Mouse (Mus musculus) urinary bladder, adult 2 months (tissue): ENCODE measurements around the gene Ipo5. TPM values are rescaled to one million over a fixed set of nuclear protein-coding genes. Genes with fewer than 3 reads are reported as not detected.
A peak's percentile ranks its signal among the peaks of the same experiment; 100 is the strongest.

Source experiments
- DNase-seq: peaks from one replicate; pipeline ENCODE4 v3.0.0; 2022; ENCODE audit warnings: low spot score
- polyA plus RNA-seq: library from polyadenylated mRNA; depleted of rRNA; stranded (reverse); fragments of >200 nt; gene quantifications from 2 replicates; pipeline ENCODE4 v1.2.3, GENCODE M21; 2012; rRNA removed

Gene Ipo5
- polyA plus RNA-seq: 63.4 and 81.9 TPM in 2 replicates

DNA sequence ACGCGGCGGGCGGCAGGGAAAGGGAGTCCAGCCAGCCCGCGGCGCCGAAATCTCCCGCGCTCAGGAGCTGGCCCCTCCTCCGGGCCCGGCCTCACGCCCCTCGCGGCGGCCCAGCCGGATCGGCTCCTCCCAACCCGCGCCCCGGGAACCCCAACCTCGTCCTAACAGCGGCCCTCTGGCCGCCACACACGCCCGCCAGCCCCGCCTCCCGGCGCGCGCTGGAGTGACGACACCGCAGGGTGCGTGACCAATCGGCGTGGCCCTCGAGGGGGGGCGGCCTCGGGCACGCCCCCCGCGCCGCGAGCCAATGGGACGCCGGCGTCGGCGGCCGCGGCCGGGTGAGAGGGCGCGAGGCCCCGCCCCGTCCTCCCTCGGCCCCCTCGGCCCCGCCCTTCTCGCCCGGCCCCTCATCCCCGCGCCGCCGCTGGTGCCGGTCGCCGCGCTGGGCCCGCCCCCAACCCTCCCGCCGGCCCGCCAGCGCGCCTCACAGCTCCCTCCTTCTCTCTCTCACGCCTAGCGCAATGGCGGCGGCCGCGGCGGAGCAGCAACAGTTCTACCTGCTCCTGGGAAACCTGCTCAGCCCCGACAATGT lies at the start of gene Ipo5:
TSS of gene Ipo5 (plus strand) at position 492 of the 592 bp plus-strand sequence.
- DNase-seq: peak; percentile 94

DNA sequence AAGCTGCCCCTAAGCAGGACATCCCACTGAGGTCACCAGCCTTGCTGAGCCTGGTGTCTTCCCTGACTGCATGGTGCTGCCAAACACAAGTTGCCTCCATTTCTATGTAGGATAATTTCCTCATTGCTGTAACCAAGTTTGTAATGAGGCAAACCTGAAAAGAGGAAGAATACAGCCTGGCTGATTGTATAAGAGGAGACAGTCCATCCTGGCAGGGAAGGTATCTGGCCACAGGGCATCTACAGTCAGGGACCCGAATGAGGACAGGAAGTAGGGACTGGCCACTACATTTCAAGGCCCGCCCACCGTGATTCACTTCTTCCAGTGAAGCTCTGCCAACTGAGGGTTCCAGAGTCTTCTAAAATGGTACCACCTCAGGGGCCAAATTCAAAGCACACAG lies 47.8 kb upstream of the Ipo5 start:
- no peak for DNase-seq

DNA sequence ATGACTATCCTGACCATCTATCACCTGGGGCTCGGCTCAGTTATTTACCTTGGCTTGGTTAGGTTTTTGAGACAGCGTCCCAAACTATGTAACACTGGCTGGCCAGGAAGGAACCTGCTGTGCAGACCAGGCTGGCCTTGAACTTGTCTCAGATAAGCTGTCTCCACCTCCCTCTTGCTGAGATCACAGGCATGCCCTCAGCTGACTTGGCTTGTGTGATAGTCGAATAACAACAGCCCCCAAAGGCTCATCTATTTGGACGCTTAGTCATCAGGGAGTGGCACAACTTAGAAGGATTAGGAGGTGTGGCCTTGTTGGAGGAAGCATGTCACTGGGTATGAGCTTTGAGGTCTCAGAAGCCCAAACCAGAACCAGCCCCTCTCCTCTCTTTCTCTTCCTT lies 46.1 kb upstream of the Ipo5 start:
- DNase-seq: no peak

DNA sequence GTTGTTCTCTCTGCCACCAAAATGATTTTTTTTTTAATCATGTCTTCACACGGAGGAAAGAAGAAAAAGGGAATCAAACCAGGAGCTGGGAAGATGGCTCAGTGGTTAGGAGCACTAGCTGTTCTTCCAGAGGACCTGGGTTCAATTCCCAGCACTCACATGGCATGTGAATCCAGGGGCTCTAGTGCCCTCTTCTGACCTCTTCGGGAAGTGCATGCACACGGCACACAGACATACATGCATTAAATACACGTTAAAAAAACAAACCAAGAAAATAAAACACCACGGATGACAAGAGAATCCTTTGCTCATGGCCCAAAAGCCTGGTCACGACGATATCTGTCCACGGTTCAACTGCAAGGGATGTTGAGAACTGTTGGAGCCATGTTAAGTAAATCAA lies 44.5 kb upstream of the Ipo5 start:
- no peak for DNase-seq

DNA sequence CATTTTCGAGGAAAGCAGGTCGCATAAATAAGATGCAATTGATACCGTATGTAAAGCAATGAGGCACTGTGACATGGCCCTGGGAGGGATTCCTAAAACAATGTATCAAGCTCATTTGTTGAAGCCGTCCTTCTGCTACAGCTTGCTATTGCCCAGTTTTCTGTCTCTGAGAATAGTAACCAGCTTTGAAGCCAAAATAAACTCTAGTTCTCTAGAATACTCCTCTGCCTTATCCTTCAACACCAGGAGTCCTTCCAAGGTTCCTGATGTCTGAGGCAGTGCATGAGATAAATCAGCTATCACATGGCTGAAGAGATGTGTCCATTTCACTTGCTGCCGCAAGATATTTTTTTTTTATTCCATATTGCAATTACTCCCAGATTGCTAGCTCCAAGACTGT lies 43.9 kb upstream of the Ipo5 start:
- DNase-seq: no peak

DNA sequence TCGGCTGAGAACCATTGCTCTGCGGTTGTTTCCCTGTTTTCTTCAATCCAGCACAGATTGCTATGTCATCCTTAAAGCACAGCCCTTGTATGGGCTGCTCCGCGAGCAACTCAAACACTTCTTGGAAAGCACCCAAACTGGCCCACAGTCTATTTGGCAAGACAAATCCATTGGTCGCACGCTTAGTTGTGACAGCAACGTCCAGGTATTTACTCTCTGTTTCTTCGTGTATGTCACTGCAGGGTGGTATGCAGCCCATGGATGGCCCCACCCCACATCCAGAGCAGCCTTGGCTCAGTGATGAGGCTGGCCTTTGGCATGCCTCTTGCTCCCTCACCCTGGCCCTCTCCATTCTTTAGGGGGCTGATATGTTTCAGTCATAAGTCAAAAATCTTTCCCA lies 42.5 kb upstream of the Ipo5 start:
- no peak for DNase-seq

DNA sequence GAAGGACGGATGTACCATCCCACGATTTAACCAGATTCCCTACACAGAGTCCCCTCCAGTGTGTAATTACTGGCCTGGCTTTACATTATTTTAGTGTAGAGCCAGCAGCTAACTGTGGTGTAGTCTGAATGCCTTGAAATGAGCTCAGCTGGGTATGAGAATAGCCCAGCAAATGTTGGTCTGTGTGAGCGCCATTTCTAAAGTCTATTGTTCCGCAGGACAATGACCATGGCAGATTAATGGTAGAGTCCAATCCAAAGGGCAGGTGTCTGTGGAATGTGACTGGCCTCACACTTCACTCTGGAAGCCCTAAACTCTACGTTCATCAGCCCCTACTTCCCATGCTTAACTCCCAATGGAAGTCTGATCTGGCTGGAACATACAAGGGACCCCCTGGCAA lies 40.3 kb upstream of the Ipo5 start:
- DNase-seq: no peak

DNA sequence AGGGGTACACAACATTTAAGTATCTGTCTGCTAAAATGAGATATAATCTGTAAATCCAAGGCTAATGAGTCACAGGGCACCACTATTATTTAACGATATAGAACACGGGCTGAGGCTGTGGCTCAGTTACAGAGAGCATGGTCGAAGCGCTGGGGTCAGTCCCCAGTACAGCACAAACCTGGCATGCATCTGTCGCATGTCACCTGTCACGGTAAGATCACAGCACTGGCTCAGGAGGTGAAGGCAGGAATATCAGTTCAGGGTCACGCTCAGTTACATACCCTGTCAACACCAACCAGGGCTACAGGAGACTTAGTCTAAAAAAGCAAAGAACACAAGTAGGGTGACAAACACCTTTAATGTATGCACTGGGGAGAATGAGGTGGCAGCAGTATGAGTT lies 36.6 kb upstream of the Ipo5 start:
- DNase-seq: no peak

DNA sequence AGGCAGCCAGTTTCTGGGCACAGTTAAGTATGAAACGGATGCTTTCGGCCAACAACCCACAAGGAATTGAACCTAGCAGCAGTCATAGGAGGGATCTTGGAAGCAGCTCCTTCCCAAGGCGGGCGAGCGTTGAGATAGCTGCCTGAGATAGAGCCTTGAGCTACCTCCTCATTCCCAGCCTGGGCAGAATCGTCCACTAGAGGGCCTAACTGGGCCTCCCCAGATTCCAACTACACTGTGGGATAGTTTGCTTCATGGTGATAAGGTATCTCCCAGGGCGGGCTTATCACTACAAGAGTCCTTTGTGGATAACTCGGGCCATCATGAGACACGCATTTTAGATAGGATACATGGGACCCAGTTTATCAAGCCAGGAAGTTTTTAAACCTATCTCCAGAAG lies 35.9 kb upstream of the Ipo5 start:
- DNase-seq: no peak

DNA sequence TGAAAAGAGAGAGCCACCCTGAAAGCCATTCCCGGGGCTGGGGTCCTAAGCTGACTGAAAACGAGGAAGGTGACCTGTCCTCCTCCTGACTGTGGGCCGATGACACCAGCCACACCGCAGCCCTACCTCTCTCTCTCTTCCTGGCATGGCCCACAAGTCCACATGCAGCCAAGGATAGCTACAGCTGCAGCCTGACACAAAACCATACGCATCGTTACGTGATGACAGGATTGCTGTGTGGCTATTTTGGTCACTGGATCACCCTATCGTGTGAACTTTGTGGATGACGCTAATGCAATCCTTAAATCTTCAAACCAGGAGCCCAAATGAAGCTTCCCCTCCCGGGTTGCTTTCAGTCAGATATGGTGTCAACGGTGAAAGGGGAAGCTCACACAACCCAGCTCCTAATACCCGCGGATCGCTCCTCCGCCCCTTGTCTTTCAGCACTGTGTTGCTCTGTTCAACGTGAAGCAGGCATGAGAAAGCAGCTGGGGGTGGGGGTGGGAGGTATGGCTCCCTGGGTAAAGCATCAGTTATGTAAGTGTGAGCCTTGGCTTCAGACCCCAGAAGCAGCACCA lies 35.1 kb upstream of the Ipo5 start:
- DNase-seq: no peak

DNA sequence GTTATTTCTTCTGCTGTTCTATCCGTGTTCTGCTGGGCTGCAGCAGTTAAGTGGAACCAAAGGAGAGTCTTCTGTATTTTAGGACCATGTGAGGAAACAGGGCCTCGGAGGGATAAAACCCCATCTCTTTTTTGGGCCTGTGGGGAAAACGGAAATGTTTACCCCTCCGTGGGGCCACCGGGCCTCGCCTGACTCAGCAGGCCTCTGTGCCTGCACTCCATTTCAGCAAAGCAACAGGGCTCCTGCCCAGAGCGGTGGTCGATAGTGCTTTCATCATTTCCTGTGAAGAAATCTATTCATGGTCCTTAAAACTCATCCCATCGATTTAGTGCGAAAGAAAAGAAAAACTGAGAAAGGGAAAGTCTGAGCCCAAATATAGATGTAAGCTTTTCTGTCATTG lies 33.9 kb upstream of the Ipo5 start:
- DNase-seq: no peak

DNA sequence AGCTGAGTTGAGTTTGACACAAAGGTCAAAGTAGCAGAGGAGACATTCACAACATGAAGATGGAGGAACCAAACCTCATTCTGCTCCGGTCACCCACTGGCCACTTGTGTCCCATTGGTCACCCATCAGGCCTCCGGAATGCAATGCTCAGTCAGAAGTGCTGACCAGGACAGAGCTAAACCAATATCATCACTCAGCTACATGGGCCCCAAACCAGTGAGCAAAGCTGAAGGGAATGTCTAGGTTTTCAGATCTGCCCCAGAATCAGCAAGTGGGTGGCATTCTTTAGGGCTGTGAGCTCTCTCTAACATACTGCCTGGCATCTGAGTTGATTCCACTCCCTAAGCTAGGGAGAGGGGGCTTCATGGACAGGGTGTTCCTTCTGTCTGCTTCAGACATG lies 32.0 kb upstream of the Ipo5 start:
- no peak for DNase-seq

DNA sequence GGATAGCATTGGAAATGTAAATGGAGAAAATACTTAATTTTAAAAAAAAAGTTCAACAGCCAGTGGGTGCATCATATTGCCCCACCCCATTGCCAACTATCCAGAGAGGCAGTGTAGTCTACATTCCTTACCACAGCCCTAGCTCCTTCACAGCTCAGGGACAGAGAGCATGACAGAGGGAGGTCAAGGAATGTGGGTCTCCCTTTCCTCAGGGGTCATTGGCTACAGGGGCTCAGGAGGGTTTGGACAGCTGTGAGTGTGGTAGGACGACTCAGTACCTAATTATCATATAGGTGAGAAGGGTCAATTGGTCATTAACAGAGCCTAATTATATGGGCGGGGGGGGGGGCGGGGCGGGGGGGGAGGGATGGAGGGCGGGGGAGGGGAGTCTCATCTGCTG lies 30.4 kb upstream of the Ipo5 start:
- no peak for DNase-seq

DNA sequence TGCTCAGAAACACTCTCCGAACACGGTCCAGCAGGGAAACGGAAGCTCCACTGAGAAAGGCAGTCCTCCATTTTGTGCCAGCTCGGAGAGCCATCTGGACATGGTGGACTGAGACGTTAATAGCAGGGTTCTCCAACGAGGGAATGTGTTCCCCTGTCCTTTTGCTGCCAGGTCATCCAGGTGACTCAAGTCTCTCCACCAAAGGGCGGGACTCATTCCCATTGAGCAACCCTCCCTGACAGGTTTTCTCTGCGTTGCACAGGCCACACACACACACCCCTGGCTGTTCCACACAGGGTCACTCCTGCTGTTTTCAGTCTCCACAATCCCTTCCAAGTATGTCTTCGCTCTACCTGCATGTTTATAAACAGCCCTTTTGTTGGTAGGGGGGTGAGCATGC lies 30.0 kb upstream of the Ipo5 start:
- DNase-seq: no peak

DNA sequence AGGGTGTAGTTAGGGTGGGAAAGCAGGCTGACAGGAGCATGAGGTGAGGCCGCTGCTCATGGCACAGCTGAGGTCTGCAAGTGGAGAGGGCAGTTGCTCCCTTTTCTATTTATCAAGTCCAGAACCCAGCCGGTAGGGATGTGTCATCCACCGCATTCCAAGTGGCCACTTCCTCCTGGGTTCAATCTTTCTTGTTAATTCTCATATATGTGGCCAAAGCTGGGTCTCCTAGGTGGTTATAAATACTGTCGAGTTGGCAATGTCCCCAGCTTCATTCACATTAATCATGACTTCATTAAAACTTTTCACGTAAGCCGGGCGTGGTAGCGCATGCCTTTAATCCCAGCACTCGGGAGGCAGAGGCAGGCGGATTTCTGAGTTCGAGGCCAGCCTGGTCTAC lies 22.3 kb upstream of the Ipo5 start:
- no peak for DNase-seq

DNA sequence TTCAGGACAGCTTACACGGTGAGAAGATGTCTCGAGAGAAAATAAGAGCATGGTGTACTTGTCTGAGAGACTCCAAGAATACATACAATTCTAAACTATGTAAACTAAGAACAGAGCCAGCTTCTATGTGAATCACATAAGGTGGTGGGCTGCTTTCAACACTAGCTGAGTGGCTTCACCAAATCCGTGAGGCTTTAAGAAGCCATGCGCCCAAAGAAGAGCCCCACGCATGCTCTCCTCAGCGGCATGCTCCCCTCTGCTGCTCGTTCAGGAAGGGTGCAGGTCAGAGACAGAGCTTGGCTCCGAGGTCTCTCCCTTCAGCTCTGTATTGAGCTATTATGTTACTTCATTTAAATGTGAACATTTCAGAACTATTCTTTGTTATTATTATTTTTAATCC lies 18.7 kb upstream of the Ipo5 start:
- DNase-seq: no peak

DNA sequence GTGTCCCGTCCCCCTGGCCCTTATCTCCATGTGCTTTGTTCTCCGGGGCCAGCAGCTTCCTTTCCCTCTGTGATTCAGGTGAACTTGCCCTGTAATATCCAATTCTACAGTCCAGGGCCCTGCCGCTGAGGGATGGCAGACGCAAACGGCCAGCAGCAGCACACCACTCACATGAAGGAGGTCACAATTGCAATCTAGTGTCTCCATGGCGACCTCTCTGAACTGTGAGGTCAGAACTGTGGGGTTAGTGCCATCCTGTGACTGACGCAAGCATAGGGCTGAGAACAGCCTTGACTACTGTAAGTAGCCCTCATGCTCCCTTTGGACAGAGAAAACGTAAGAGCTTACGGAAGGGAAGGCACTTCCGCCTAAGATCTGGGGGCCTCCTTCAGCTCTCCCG lies 14.4 kb upstream of the Ipo5 start:
- no peak for DNase-seq

DNA sequence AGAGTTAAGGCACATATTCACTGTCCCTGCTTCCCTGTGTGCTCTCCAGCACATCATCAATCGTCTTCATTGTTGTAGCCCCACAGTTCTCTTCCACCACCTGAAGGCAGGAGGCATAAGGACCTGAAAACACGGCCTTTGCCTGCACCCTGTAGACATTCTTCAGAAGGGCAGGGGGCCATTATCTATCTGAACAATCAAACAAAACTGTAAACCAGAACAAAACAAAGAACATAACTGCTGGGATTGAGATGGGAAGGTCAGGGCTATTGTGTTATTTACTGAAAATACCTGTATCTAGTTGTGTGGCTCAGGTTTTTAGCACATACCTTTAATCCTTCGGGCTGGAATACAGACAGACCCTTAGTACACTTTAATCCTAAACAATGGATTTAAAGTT lies 12.1 kb upstream of the Ipo5 start:
- DNase-seq: no peak

DNA sequence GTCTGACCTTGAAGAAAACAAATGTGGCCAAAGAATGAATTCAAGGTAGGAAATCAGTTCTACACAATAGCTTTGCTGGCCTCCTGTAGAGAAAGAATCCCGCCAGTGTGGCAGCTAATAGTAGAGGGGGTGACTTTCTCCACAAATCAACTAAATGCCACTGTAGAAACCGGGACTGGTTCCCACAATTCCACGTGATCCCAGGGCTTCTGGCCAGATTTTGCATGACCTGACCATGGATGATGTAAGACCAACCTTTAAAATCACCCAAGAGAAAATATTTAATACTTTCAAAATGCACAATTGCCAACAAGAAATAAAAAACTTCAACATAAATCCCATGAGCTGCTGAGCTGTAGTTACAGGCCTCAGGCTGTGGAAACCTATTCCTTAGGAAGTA lies 1.6 kb upstream of the Ipo5 start:
- no peak for DNase-seq

DNA sequence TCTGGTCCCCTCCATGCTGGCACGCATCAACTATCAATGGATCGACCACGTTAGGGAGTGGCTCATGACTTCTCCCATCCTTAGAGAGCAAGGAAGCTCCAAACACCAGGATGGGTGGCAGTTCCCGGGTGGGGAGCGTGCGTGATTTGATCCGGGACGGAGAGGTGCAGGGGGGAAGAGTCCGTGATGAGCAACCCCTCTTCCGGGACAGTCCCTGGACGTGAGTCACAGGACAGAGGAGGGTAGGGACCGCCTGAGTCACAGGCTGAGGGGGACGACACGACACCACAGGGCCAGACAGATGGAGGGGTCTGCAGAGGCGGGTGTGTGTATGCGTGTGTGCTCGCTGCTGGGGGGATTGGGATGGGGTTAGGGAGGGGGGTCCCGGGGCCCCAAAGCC lies 704 bp upstream of the Ipo5 start:
- no peak for DNase-seq

DNA sequence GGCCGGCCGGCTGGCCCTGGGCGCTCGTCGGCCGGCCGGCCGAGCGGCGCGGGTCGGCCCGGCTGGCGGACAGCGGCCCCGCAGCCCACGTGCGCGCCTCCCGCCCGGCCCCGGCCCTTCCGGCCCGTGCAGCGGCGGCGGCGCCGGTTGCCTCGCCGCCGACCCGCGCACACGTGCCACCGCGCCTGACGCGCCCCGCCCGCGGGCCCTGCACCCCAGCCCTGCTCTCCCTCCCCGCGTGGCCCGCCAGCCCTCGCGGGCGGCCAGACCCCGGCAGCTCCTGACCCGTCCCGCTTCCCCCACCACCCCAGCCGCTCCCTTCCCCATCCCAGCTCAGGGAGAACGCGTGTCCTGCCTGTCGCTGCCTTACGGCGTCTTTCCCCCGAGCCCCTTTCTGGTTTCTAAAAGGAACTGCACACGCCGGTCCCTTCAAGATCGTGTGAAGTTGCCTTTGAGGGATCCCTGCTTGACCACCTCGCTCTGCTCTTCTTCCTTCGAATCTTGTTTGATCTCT lies 421 bp downstream of the Ipo5 start:
- DNase-seq: peak; percentile 41

DNA sequence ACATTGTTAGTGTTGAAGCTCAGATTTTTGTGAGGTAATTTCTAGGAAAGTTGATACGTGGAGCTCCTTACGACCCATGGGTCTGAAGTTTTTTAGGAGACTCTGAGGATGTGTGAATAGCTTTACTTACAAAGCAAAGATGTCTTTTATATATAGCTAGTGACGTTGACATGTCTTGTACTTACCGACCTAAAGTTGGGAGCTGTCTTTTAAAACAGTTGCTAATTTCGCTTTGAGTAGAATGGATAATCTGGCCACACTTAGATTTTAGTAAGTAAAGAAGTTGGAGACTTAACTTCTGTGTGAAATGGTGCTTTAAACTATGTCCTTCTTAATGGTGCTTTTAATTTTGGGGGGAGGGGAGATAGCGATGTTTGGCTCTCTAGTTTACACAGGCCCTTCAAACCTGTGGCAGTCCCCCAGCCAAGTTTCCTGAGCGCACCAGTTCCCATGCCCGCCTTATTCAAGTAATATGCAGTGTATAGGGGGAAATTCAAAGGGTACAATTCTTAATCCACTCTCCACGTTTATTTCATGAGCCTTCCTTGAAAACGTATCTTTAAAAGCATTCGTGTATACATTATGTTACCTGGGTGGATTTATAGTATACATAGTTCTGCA lies 1.2 kb downstream of the Ipo5 start:
- no peak for DNase-seq

DNA sequence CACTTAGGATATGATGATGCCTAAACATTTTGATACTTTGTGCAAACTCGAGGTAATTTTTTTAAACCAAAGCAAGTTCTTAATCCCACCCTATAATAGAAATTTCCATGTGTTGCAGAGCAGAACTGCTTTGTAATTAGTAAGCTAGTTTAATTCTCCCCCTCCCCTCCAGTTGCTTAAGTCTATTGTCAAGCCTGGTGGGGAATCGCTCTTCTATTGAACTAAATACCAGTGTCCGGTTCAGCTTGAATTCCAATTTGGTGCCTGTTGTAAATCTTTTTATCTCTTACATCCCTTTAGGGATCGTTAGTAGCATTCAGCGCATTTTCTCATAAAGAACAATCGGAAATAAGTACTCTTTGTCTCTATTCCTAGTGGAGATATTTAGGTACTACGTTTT lies 1.9 kb downstream of the Ipo5 start:
- DNase-seq: no peak

DNA sequence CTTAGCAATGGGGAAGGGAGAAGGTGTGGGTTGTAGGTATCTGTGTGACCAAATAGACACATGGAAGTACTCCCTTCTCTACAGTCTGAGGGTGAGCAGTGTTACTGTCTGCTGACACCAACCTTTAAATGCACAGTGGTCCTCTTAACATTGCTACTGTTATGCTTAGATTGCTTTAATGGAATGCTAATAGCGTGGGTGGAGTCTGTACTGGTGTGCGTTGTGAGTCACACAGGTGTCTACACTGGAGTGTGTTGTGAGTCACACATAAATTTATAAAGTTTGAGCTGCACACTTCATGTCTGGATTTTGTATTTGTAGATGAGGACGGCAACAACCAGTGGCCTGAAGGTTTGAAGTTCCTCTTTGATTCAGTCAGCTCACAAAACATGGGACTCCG lies 10.8 kb downstream of the Ipo5 start:
- DNase-seq: no peak
